Comparison of ENCODE assay signal across 24 mouse cellular contexts in genomic region chr1:138461425-138461824, GRCm38 (mm10).
A peak's percentile ranks its signal among the peaks of the same experiment; 100 is the strongest.
DNase-seq lines count a peak whose midpoint lies in the region; ATAC-seq and TF ChIP-seq lines count a peak whose summit lies in the region.
"Had no signal": no experiment of that assay in that cellular context is flagged by ENCODE, and none has a peak within 500 bp of the region (broad histone marks: within the 10 kb centered on the region; RNA-seq: fewer than 3 reads in every experiment).

No protein-coding gene starts in this region.

- no peak overlapping the region for H3K4me3 ChIP-seq in CH12.LX (replicated peaks in 1 of 3; ENCODE audit: low read depth in 2 of 3, low read length in 2 of 3, poor library complexity in 1 of 3)

- no peak for TF ChIP-seq RAD21 in CH12.LX (IDR thresholded peaks at IDR 0.05; ENCODE audit: low read depth, low read length)

- peaks cover 5 to 48% of the 10 kb centered on the region in 2 experiments; a peak in 3 of 4 replicates for H3K4me1 ChIP-seq in CH12.LX (ENCODE audit: control insufficient read depth in 1 of 2, insufficient read depth in 2 of 2)

- no peak for DNase-seq in frontal cortex, postnatal 36 days (ENCODE audit: low spot score in 2 of 2)
- DNase-seq in CH12.LX (ENCODE audit: extremely low read depth) (peak; percentile 27), MN1 (ENCODE audit: low spot score) (no peak)
- peak; percentile 13 for DNase-seq in brain, adult 2 months (ENCODE audit: low read depth, low spot score)
- peak; percentile 19 for DNase-seq in telencephalon, adult 2 months (ENCODE audit: low read depth, low spot score)
- DNase-seq in heart, postnatal 36 days = no peak
- no peak for DNase-seq in lung, postnatal 14 days
- DNase-seq: adrenal gland, adult 2 months; adrenal gland, adult 8-10 months; adrenal gland, postnatal 10 days; adrenal gland, postnatal 14 days; adrenal gland, postnatal 25 days; adrenal gland, postnatal 36 days; B cell, adult 2 months; cerebellum, adult 11 months; cerebellum, adult 11-12 months; cerebellum, adult 18-20 months; cerebellum, adult 2 months; cerebellum, adult 8-10 months had no signal

- peak; percentile 97 for ATAC-seq in frontal cortex, adult (ENCODE audit: low TSS enrichment)
- ATAC-seq: activated CD4-positive, CD25-positive, alpha-beta regulatory T cell, adult 4 months; CD4-positive, CD25-positive, alpha-beta regulatory T cell, adult 4 months; Patski had no signal

- H3K9ac ChIP-seq in CH12.LX (ENCODE audit: insufficient read depth, low read depth) = no peak overlapping the region

- dilution Hi-C loops in CH12.LX (cut with MboI; ENCODE audit: extremely low pct_ligation_motif_present, extremely low pct_unique_long_range_greater_than_20kb, low sequenced_read_pairs) = no loop called here

- no peak for TF ChIP-seq CTCF in CH12.LX (conservative IDR thresholded peaks at IDR 0.05 in 1 of 2, IDR thresholded peaks at IDR 0.05 in 1 of 2; ENCODE audit: low read depth in 2 of 2, low read length in 2 of 2)

- H3K79me2 ChIP-seq in CH12.LX (replicated peaks; ENCODE audit: control insufficient read depth, extremely low read depth, insufficient read depth, poor library complexity, severe bottlenecking) = no peaks in the 10 kb centered on the region

- no peak overlapping the region for H3K27ac ChIP-seq in CH12.LX (ENCODE audit: insufficient read depth, low read depth)

- H3K36me3 ChIP-seq in CH12.LX (replicated peaks in 1 of 2; ENCODE audit: control insufficient read depth in 1 of 2, insufficient read depth in 1 of 2, low read length in 1 of 2) = no peaks in the 10 kb centered on the region
- H3K36me3 ChIP-seq: G1E had no signal

- no peak for TF ChIP-seq EP300 in CH12.LX (IDR thresholded peaks at IDR 0.05; ENCODE audit: low read length)

- no peak for TF ChIP-seq POLR2A in CH12.LX (IDR thresholded peaks at IDR 0.05; ENCODE audit: low read depth, low read length)

- no peaks in the 10 kb centered on the region for H3K27me3 ChIP-seq in CH12.LX (replicated peaks)
- H3K27me3 ChIP-seq: Patski had no signal

- no peak overlapping the region for H3K4me2 ChIP-seq in CH12.LX (ENCODE audit: insufficient read depth, low read depth, poor library complexity, severe bottlenecking)

- H3K9me3 ChIP-seq in CH12.LX (replicated peaks; ENCODE audit: low read length) = peaks cover 3% of the 10 kb centered on the region
- H3K9me3 ChIP-seq: G1E had no signal

- intact Hi-C loops in heart, postnatal 36 days (cut with DNase I) = no loop called here

- in situ Hi-C loops in CH12.LX (cut with MboI; ENCODE audit: low pct_ligation_motif_present, low pct_unique_long_range_greater_than_20kb, low sequenced_read_pairs) = no loop called here

TF ChIP-seq in CH12.LX, 34 proteins besides CTCF, POLR2A, EP300 and RAD21:
- TF ChIP-seq NRF1 (IDR thresholded peaks at IDR 0.05; ENCODE audit: low read depth, low read length) (no peak), MEF2A (IDR thresholded peaks at IDR 0.05; ENCODE audit: borderline replicate concordance, low read depth, low read length) (0 out of 2 replicates have a peak, but pooled peaks have one; percentile 35), BHLHE40 (IDR thresholded peaks at IDR 0.05; ENCODE audit: low read depth, low read length) (peak; percentile 43; the same call in 1 of the 2 replicates)

Comparison
In these comparisons a context has a peak if more than half of its experiments do, and no peak if none do; other contexts are left out.
1. DNase-seq: peak in CH12.LX (single experiment), brain, adult 2 months (single experiment) and telencephalon, adult 2 months (single experiment); none in frontal cortex, postnatal 36 days (0 of 2), heart, postnatal 36 days (0 of 2), lung, postnatal 14 days (single experiment) and MN1 (single experiment).